In the genomic region with DNA sequence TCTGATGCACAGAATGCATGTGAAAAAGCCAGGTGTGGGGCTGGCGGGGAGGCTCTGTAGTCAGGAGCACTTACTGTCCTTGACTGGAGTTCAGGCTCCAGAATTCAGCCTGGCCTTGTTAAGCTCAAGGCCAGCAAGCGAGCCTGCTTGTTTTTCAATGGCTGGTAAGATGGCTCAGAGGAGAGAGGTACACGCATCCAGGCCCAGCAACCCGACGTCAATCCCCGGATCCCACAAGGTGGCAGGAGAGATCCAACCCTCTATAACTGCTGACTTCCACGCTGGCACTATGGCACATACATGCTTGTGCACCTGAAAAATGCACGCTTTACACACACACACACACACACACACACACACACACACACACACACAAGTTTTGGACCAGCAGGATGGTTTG, we compare ENCODE assay signal across 16 mouse cellular contexts. TPM values are rescaled to one million over a fixed set of nuclear protein-coding genes. Genes with fewer than 3 reads are reported as not detected.
A peak's percentile ranks its signal among the peaks of the same experiment; 100 is the strongest.
DNase-seq lines count a peak whose midpoint lies in the region; ATAC-seq and TF ChIP-seq lines count a peak whose summit lies in the region.
"Had no signal": no experiment of that assay in that cellular context is flagged by ENCODE, and none has a peak within 500 bp of the region (broad histone marks: within the 10 kb centered on the region; RNA-seq: fewer than 3 reads in every experiment).

No protein-coding gene starts in this region.

- no peaks in the 10 kb centered on the region for H3K27me3 ChIP-seq in kidney, postnatal 0 days (ENCODE audit: insufficient read depth, low read length)
- H3K27me3 ChIP-seq in stomach, embryonic 16.5 days (ENCODE audit: control insufficient read depth, insufficient read depth, low read length) = no peaks in the 10 kb centered on the region
- H3K27me3 ChIP-seq: hindbrain, embryonic 13.5 days had no signal

- no peak for DNase-seq in kidney, postnatal 0 days (ENCODE audit: low spot score)
- DNase-seq in kidney, postnatal 14 days = no peak
- DNase-seq in ovary, postnatal 36 days (ENCODE audit: low spot score) = peak; percentile 62
- DNase-seq in ovary, postnatal 10 days (ENCODE audit: low spot score) = no peak
- DNase-seq in adrenal gland, postnatal 25 days = peak; percentile 26
- DNase-seq in urinary bladder, postnatal 25 days (ENCODE audit: low spot score) = no peak
- no peak for DNase-seq in yolk sac, embryonic 10.5 days (ENCODE audit: low spot score)
- DNase-seq: kidney, postnatal 25 days; right cerebral cortex, adult 18-20 months; thymus, postnatal 36 days had no signal

- H3K9ac ChIP-seq in kidney, postnatal 0 days (ENCODE audit: low read depth, low read length) = no peak overlapping the region
- no peak overlapping the region for H3K9ac ChIP-seq in stomach, embryonic 16.5 days (ENCODE audit: low read length)
- H3K9ac ChIP-seq: hindbrain, embryonic 13.5 days had no signal

- H3K4me2 ChIP-seq in kidney, postnatal 0 days (ENCODE audit: low read length) = no peak overlapping the region
- no peak overlapping the region for H3K4me2 ChIP-seq in stomach, embryonic 16.5 days (ENCODE audit: low read depth, low read length)
- H3K4me2 ChIP-seq: heart, embryonic 11.5 days; hindbrain, embryonic 13.5 days; liver, embryonic 11.5 days had no signal

- no peak for ATAC-seq in kidney, postnatal 0 days (replicated peaks; ENCODE audit: low FRiP score, low read depth)
- ATAC-seq in stomach, embryonic 16.5 days (ENCODE audit: insufficient read depth, low FRiP score) = no peak
- ATAC-seq: CD4-positive, CD25-positive, alpha-beta regulatory T cell, adult 4 months had no signal

- H3K9me3 ChIP-seq in kidney, postnatal 0 days (replicated peaks; ENCODE audit: low read length) = no peaks in the 10 kb centered on the region
- no peaks in the 10 kb centered on the region for H3K9me3 ChIP-seq in stomach, embryonic 16.5 days (replicated peaks; ENCODE audit: control insufficient read depth, low read length)

- TF ChIP-seq CTCF in kidney, postnatal 0 days (IDR thresholded peaks at IDR 0.05; ENCODE audit: low read depth) = peak; percentile 57

- no peaks in the 10 kb centered on the region for H3K36me3 ChIP-seq in kidney, postnatal 0 days (ENCODE audit: insufficient read depth, low read length)
- no peaks in the 10 kb centered on the region for H3K36me3 ChIP-seq in stomach, embryonic 16.5 days (ENCODE audit: control insufficient read depth, insufficient read depth, low read length)

- no peak overlapping the region for H3K4me3 ChIP-seq in kidney, postnatal 0 days (replicated peaks; ENCODE audit: low read depth, low read length)
- no peak overlapping the region for H3K4me3 ChIP-seq in stomach, embryonic 16.5 days (replicated peaks; ENCODE audit: low read length)
- H3K4me3 ChIP-seq: hindbrain, embryonic 13.5 days; megakaryocyte, embryonic 14.5 days had no signal

- WGBS in kidney, postnatal 0 days = 62% methylated on average over 8 of the region's 8 CpGs
- WGBS in stomach, embryonic 16.5 days = 59% methylated on average over 8 of the region's 8 CpGs

- no peaks in the 10 kb centered on the region for H3K4me1 ChIP-seq in kidney, postnatal 0 days (replicated peaks; ENCODE audit: insufficient read depth, low read length)
- H3K4me1 ChIP-seq in stomach, embryonic 16.5 days (ENCODE audit: control insufficient read depth, insufficient read depth, low read length) = no peaks in the 10 kb centered on the region
- H3K4me1 ChIP-seq: hindbrain, embryonic 13.5 days; megakaryocyte, embryonic 14.5 days had no signal

- no peak overlapping the region for H3K27ac ChIP-seq in kidney, postnatal 0 days
- H3K27ac ChIP-seq in stomach, embryonic 16.5 days (ENCODE audit: low read length) = peak overlapping the region; percentile 18; the same call in 1 of the 2 replicates
- H3K27ac ChIP-seq: hindbrain, embryonic 13.5 days had no signal

RNA-seq across cellular contexts. Expression of a gene that starts 39.3 kb away (rescaled TPM):
- 11.7 and 14.8 TPM in 2 replicates for polyA plus RNA-seq in kidney, postnatal 0 days (2015; fragmentation: Nextera tagmentation; extraction: Ambion mirVana)
- total RNA-seq in adrenal gland, postnatal 25 days (2021) = 4.0 and 4.1 TPM in 2 replicates
- 10.3 and 11.1 TPM in 2 replicates for polyA plus RNA-seq in stomach, embryonic 16.5 days (2015; fragmentation: Nextera tagmentation; extraction: Ambion mirVana)

Comparison
In these comparisons a context has a peak if more than half of its experiments do, and no peak if none do; other contexts are left out.
1. DNase-seq: peak in ovary, postnatal 36 days (single experiment) and adrenal gland, postnatal 25 days (single experiment); none in kidney, postnatal 0 days (single experiment), kidney, postnatal 14 days (single experiment), ovary, postnatal 10 days (single experiment), urinary bladder, postnatal 25 days (single experiment) and yolk sac, embryonic 10.5 days (single experiment).